Mouse (Mus musculus): ENCODE results near the gene Odf3l1. TPM values are rescaled to one million over a fixed set of nuclear protein-coding genes. Genes with fewer than 3 reads are reported as not detected.
"Not testable (repeated sequence)": the region's sequence is repeated elsewhere in the genome, so short reads cannot be mapped to it uniquely, and the experiment has no call there.

Gene Odf3l1
- 1.7 and 1.8 TPM in 2 replicates for polyA plus RNA-seq (2012; rRNA removed)

- Histone ChIP-seq H3K4me1 (ENCODE audit: control insufficient read depth, insufficient read depth, low read length) (0 out of 2 replicates have a peak, but pooled peaks cover 6% of the 10 kb centered on the region), H3K4me3 (replicated peaks; ENCODE audit: extremely low read depth, low read depth, low read length) (peak within 1 kb of the TSS; percentile 36)
These were observed at the start of gene Odf3l1 for GRCm38 (mm10) chr9:56864216-56864729. Gene Odf3l1, minus strand, starts transcription at chr9:56864679.

DNA sequence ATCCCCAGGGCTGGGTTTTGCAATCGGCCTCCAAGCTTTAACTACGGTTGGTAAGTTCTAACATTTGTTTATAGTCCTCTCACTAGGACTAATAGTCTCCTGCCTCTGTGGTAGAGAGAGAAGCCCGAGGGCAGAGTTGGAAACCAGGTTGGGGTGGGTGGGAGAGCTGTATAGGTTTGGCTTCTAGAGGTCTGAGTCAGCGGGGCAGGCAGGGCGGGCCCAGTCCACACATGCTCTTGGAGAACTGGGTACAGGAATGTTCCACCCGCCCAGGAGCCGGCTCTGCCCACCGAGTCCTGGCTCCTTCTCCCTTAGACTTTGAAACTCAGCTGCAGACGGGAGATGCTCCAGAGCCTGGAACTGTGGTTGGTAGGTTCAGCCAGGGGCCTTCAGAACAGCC lies 49.5 kb upstream of the Odf3l1 start:
- TF ChIP-seq POLR2A (IDR thresholded peaks at IDR 0.05; ENCODE audit: borderline replicate concordance, extremely low read depth, low read depth, low read length) (no peak), CTCF (IDR thresholded peaks at IDR 0.05; ENCODE audit: insufficient read depth, low read length) (no peak)
- no peak for DNase-seq
- 80% methylated on average over 9 of the region's 9 CpGs for WGBS

More at GRCm38 (mm10) chr9:56864216-56864729, at the start of gene Odf3l1:
- TF ChIP-seq CTCF (IDR thresholded peaks at IDR 0.05; ENCODE audit: insufficient read depth, low read length) = no peak
- TF ChIP-seq POLR2A (IDR thresholded peaks at IDR 0.05; ENCODE audit: borderline replicate concordance, extremely low read depth, low read depth, low read length) = no peak
- 12% methylated on average over 3 of the region's 3 CpGs for WGBS
- no peak for DNase-seq

GRCm38 (mm10) chr9:56911017-56911416 lies 46.5 kb upstream of the Odf3l1 start:
- no peak for TF ChIP-seq CTCF (IDR thresholded peaks at IDR 0.05; ENCODE audit: insufficient read depth, low read length)
- no peak for TF ChIP-seq POLR2A (IDR thresholded peaks at IDR 0.05; ENCODE audit: borderline replicate concordance, extremely low read depth, low read depth, low read length)
- 35% methylated on average over 1 of the region's 1 CpGs for WGBS

More for the DNA sequence above, 49.5 kb upstream of the Odf3l1 start:
- no peaks in the 10 kb centered on the region for H3K4me1 ChIP-seq (ENCODE audit: control insufficient read depth, insufficient read depth, low read length)
- no peak overlapping the region for H3K4me3 ChIP-seq (replicated peaks; ENCODE audit: extremely low read depth, low read depth, low read length)

GRCm38 (mm10) chr9:56909991-56910390 lies 45.5 kb upstream of the Odf3l1 start:
- DNase-seq; H3K4me3 ChIP-seq (replicated peaks; ENCODE audit: extremely low read depth, low read depth, low read length); H3K4me1 ChIP-seq (ENCODE audit: control insufficient read depth, insufficient read depth, low read length): not testable (repeated sequence)
- 43% methylated on average over 4 of the region's 4 CpGs for WGBS

More at GRCm38 (mm10) chr9:56911017-56911416, 46.5 kb upstream of the Odf3l1 start:
- DNase-seq = no peak
- H3K4me1 ChIP-seq (ENCODE audit: control insufficient read depth, insufficient read depth, low read length) = no peaks in the 10 kb centered on the region
- H3K4me3 ChIP-seq (replicated peaks; ENCODE audit: extremely low read depth, low read depth, low read length) = no peak overlapping the region

DNA sequence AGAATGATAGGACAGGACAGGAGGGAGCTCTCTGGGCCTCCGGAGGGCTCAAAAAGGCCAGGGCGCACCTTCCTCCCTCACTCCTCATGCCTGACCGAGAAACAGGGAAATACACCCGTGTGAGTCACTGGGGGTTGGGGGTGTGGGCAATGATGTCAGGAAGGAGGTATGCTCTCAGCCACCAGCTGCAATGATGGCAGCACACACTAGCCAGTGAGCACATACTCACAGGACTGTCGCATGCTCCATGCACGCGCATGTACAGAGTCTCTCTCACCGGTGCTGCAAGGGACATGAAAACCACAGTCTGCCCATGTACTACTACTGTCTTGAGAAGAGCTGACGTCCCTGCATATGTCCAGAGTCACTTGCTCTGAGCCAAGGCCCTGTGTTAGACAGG lies 43.1 kb upstream of the Odf3l1 start:
- WGBS = 61% methylated on average over 9 of the region's 9 CpGs
- DNase-seq = no peak
- TF ChIP-seq CTCF (IDR thresholded peaks at IDR 0.05; ENCODE audit: insufficient read depth, low read length) (no peak), POLR2A (IDR thresholded peaks at IDR 0.05; ENCODE audit: borderline replicate concordance, extremely low read depth, low read depth, low read length) (no peak)
- Histone ChIP-seq H3K4me3 (replicated peaks; ENCODE audit: extremely low read depth, low read depth, low read length) (no peak overlapping the region), H3K4me1 (ENCODE audit: control insufficient read depth, insufficient read depth, low read length) (no peaks in the 10 kb centered on the region)

DNA sequence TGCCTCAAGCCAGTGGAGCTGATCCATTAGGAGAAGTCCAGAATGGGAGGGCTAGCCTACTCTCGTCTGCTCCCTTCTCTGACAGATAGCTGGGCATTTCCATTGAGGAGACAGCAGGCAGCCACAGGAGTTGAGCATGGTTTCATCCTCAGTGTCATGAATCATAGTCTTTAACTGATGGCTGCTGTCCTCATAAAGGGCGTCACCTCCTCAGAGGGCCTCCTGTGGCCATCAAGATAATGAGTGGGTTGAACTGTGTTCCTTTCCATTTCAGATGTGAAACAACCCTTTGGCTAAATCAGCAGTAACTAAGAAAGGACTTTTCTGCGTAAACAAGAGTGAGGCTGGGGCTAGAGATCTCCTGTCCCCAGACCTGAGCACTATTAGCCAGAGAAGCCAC lies 39.2 kb upstream of the Odf3l1 start:
- Histone ChIP-seq H3K4me3 (replicated peaks; ENCODE audit: extremely low read depth, low read depth, low read length) (no peak overlapping the region), H3K4me1 (ENCODE audit: control insufficient read depth, insufficient read depth, low read length) (peaks cover 9% of the 10 kb centered on the region; the same call in 1 of the 2 replicates)
- 94% methylated on average over 3 of the region's 3 CpGs for WGBS
- TF ChIP-seq POLR2A (IDR thresholded peaks at IDR 0.05; ENCODE audit: borderline replicate concordance, extremely low read depth, low read depth, low read length) (no peak), CTCF (IDR thresholded peaks at IDR 0.05; ENCODE audit: insufficient read depth, low read length) (no peak)
- no peak for DNase-seq

GRCm38 (mm10) chr9:56901187-56901586 lies 36.7 kb upstream of the Odf3l1 start:
- no peak for DNase-seq
- no peak overlapping the region for H3K4me3 ChIP-seq (replicated peaks; ENCODE audit: extremely low read depth, low read depth, low read length)
- TF ChIP-seq POLR2A (IDR thresholded peaks at IDR 0.05; ENCODE audit: borderline replicate concordance, extremely low read depth, low read depth, low read length) (no peak), CTCF (IDR thresholded peaks at IDR 0.05; ENCODE audit: insufficient read depth, low read length) (no peak)
- peaks cover 9% of the 10 kb centered on the region; the same call in 1 of the 2 replicates for H3K4me1 ChIP-seq (ENCODE audit: control insufficient read depth, insufficient read depth, low read length)
- WGBS = 20% methylated on average over 8 of the region's 8 CpGs

GRCm38 (mm10) chr9:56900571-56900970 lies 36.1 kb upstream of the Odf3l1 start:
- DNase-seq = no peak
- TF ChIP-seq CTCF (IDR thresholded peaks at IDR 0.05; ENCODE audit: insufficient read depth, low read length) = no peak
- TF ChIP-seq POLR2A (IDR thresholded peaks at IDR 0.05; ENCODE audit: borderline replicate concordance, extremely low read depth, low read depth, low read length) = no peak
- no peak overlapping the region for H3K4me3 ChIP-seq (replicated peaks; ENCODE audit: extremely low read depth, low read depth, low read length)
- H3K4me1 ChIP-seq (ENCODE audit: control insufficient read depth, insufficient read depth, low read length) = peaks cover 9% of the 10 kb centered on the region; the same call in 1 of the 2 replicates
- WGBS = 13% methylated on average over 9 of the region's 9 CpGs

- H3K4me1 ChIP-seq (ENCODE audit: control insufficient read depth, insufficient read depth, low read length) = peaks cover 9% of the 10 kb centered on the region; the same call in 1 of the 2 replicates
- TF ChIP-seq POLR2A (IDR thresholded peaks at IDR 0.05; ENCODE audit: borderline replicate concordance, extremely low read depth, low read depth, low read length) (no peak), CTCF (IDR thresholded peaks at IDR 0.05; ENCODE audit: insufficient read depth, low read length) (no peak)
- no peak for DNase-seq
- no peak overlapping the region for H3K4me3 ChIP-seq (replicated peaks; ENCODE audit: extremely low read depth, low read depth, low read length)
These were observed 35.6 kb upstream of the Odf3l1 start for GRCm38 (mm10) chr9:56900060-56900459.

- Histone ChIP-seq H3K4me1 (ENCODE audit: control insufficient read depth, insufficient read depth, low read length) (peaks cover 9% of the 10 kb centered on the region; the same call in 1 of the 2 replicates), H3K4me3 (replicated peaks; ENCODE audit: extremely low read depth, low read depth, low read length) (no peak overlapping the region)
- DNase-seq = no peak
- TF ChIP-seq POLR2A (IDR thresholded peaks at IDR 0.05; ENCODE audit: borderline replicate concordance, extremely low read depth, low read depth, low read length) (no peak), CTCF (IDR thresholded peaks at IDR 0.05; ENCODE audit: insufficient read depth, low read length) (no peak)
- WGBS = 84% methylated on average over 11 of the region's 11 CpGs
These were observed 34.9 kb upstream of the Odf3l1 start for GRCm38 (mm10) chr9:56899409-56899808.
